Mouse (Mus musculus): ENCODE data around the gene Rac1. TPM values are rescaled to one million over a fixed set of nuclear protein-coding genes. Genes with fewer than 3 reads are reported as not detected.
"Not testable (repeated sequence)": the region's sequence is repeated elsewhere in the genome, so short reads cannot be mapped to it uniquely, and the experiment has no call there.

Gene Rac1
- polyA plus RNA-seq, 1 experiment from 2014 or later = 400 TPM

- WGBS = 94% methylated on average over 2 of the region's 2 CpGs
- DNase-seq (ENCODE audit: low spot score) = no peak
- Histone ChIP-seq H3K27me3 (replicated peaks; ENCODE audit: low read depth, poor library complexity, severe bottlenecking) (no peaks in the 10 kb centered on the region), H3K36me3 (replicated peaks) (peaks cover 83% of the 10 kb centered on the region), H3K4me3 (no peak overlapping the region), H3K4me1 (no peaks in the 10 kb centered on the region), H3K27ac (replicated peaks) (no peak overlapping the region), H3K9me3 (no peaks in the 10 kb centered on the region)
These were observed 26.2 kb downstream of the Rac1 start for GRCm38 (mm10) chr5:143501649-143502048.

- H3K36me3 ChIP-seq (replicated peaks) = peaks cover 82% of the 10 kb centered on the region
- H3K27ac ChIP-seq (replicated peaks) = no peak overlapping the region
- H3K9me3 ChIP-seq = no peaks in the 10 kb centered on the region
- no peak for DNase-seq (ENCODE audit: low spot score)
- 92% methylated on average over 8 of the region's 8 CpGs for WGBS
- no peak overlapping the region for H3K4me3 ChIP-seq
- H3K27me3 ChIP-seq (replicated peaks; ENCODE audit: low read depth, poor library complexity, severe bottlenecking) = no peaks in the 10 kb centered on the region
- H3K4me1 ChIP-seq = no peaks in the 10 kb centered on the region
These were observed 26.7 kb downstream of the Rac1 start for GRCm38 (mm10) chr5:143501140-143501539.

- WGBS = 93% methylated on average over 14 of the region's 14 CpGs
- peaks cover 80% of the 10 kb centered on the region for H3K36me3 ChIP-seq (replicated peaks)
- not testable (repeated sequence) for H3K9me3 ChIP-seq
These were observed 27.1 kb downstream of the Rac1 start for GRCm38 (mm10) chr5:143500711-143501110.

GRCm38 (mm10) chr5:143499686-143500085, 28.1 kb downstream of the Rac1 start:
- 89% methylated on average over 4 of the region's 4 CpGs for WGBS
- no peak overlapping the region for H3K27ac ChIP-seq (replicated peaks)
- no peak for DNase-seq (ENCODE audit: low spot score)
- no peak overlapping the region for H3K4me3 ChIP-seq
- peaks cover 80% of the 10 kb centered on the region for H3K36me3 ChIP-seq (replicated peaks)
- H3K27me3 ChIP-seq (replicated peaks; ENCODE audit: low read depth, poor library complexity, severe bottlenecking) = no peaks in the 10 kb centered on the region
- H3K9me3 ChIP-seq = no peaks in the 10 kb centered on the region
- no peaks in the 10 kb centered on the region for H3K4me1 ChIP-seq

More at GRCm38 (mm10) chr5:143500711-143501110, 27.1 kb downstream of the Rac1 start:
- not testable (repeated sequence) for H3K4me1 ChIP-seq; H3K27ac ChIP-seq (replicated peaks); H3K27me3 ChIP-seq (replicated peaks; ENCODE audit: low read depth, poor library complexity, severe bottlenecking); DNase-seq (ENCODE audit: low spot score); H3K4me3 ChIP-seq

GRCm38 (mm10) chr5:143499197-143499596, 28.6 kb downstream of the Rac1 start:
- no peak for DNase-seq (ENCODE audit: low spot score)
- Histone ChIP-seq H3K9me3 (no peaks in the 10 kb centered on the region), H3K36me3 (replicated peaks) (peaks cover 80% of the 10 kb centered on the region)

GRCm38 (mm10) chr5:143497451-143497850, 30.4 kb downstream of the Rac1 start:
- peaks cover 77% of the 10 kb centered on the region for H3K36me3 ChIP-seq (replicated peaks)

More at GRCm38 (mm10) chr5:143499197-143499596, 28.6 kb downstream of the Rac1 start:
- Histone ChIP-seq H3K4me1 (no peaks in the 10 kb centered on the region), H3K4me3 (no peak overlapping the region), H3K27me3 (replicated peaks; ENCODE audit: low read depth, poor library complexity, severe bottlenecking) (no peaks in the 10 kb centered on the region), H3K27ac (replicated peaks) (no peak overlapping the region)
- 88% methylated on average over 7 of the region's 7 CpGs for WGBS

GRCm38 (mm10) chr5:143495708-143496107, 32.1 kb downstream of the Rac1 start:
- Histone ChIP-seq H3K9me3 (no peaks in the 10 kb centered on the region), H3K27ac (replicated peaks) (no peak overlapping the region), H3K27me3 (replicated peaks; ENCODE audit: low read depth, poor library complexity, severe bottlenecking) (no peaks in the 10 kb centered on the region), H3K36me3 (replicated peaks) (peaks cover 77% of the 10 kb centered on the region), H3K4me3 (no peak overlapping the region), H3K4me1 (no peaks in the 10 kb centered on the region)
- DNase-seq (ENCODE audit: low spot score) = no peak
- 90% methylated on average over 6 of the region's 6 CpGs for WGBS

More at GRCm38 (mm10) chr5:143497451-143497850, 30.4 kb downstream of the Rac1 start:
- Histone ChIP-seq H3K4me1 (no peaks in the 10 kb centered on the region), H3K27me3 (replicated peaks; ENCODE audit: low read depth, poor library complexity, severe bottlenecking) (no peaks in the 10 kb centered on the region), H3K9me3 (no peaks in the 10 kb centered on the region), H3K27ac (replicated peaks) (no peak overlapping the region), H3K4me3 (no peak overlapping the region)
- DNase-seq (ENCODE audit: low spot score) = no peak
- 83% methylated on average over 3 of the region's 3 CpGs for WGBS

GRCm38 (mm10) chr5:143493163-143493562, 34.7 kb downstream of the Rac1 start:
- 89% methylated on average over 10 of the region's 10 CpGs for WGBS
- Histone ChIP-seq H3K4me1 (no peaks in the 10 kb centered on the region), H3K4me3 (no peak overlapping the region), H3K9me3 (no peaks in the 10 kb centered on the region), H3K27ac (replicated peaks) (no peak overlapping the region), H3K36me3 (replicated peaks) (peaks cover 82% of the 10 kb centered on the region), H3K27me3 (replicated peaks; ENCODE audit: low read depth, poor library complexity, severe bottlenecking) (no peaks in the 10 kb centered on the region)
- DNase-seq (ENCODE audit: low spot score) = no peak

- DNase-seq (ENCODE audit: low spot score) = no peak
- H3K4me1 ChIP-seq = no peaks in the 10 kb centered on the region
- peaks cover 91% of the 10 kb centered on the region for H3K36me3 ChIP-seq (replicated peaks)
- no peak overlapping the region for H3K4me3 ChIP-seq
- no peaks in the 10 kb centered on the region for H3K9me3 ChIP-seq
- no peak overlapping the region for H3K27ac ChIP-seq (replicated peaks)
- WGBS = 86% methylated on average over 4 of the region's 4 CpGs
- no peaks in the 10 kb centered on the region for H3K27me3 ChIP-seq (replicated peaks; ENCODE audit: low read depth, poor library complexity, severe bottlenecking)
These were observed 36.1 kb downstream of the Rac1 start for GRCm38 (mm10) chr5:143491736-143492135.

GRCm38 (mm10) chr5:143489749-143490342, 38.0 kb downstream of the Rac1 start:
- H3K27me3 ChIP-seq (replicated peaks; ENCODE audit: low read depth, poor library complexity, severe bottlenecking) = no peaks in the 10 kb centered on the region
- H3K4me1 ChIP-seq = no peaks in the 10 kb centered on the region
- WGBS = 85% methylated on average over 14 of the region's 14 CpGs
- H3K36me3 ChIP-seq (replicated peaks) = peaks cover 93% of the 10 kb centered on the region
- H3K27ac ChIP-seq (replicated peaks) = no peak overlapping the region
- no peak overlapping the region for H3K4me3 ChIP-seq
- no peak for DNase-seq (ENCODE audit: low spot score)
- no peaks in the 10 kb centered on the region for H3K9me3 ChIP-seq

GRCm38 (mm10) chr5:143487998-143488397, 39.8 kb downstream of the Rac1 start:
- Histone ChIP-seq H3K27ac (replicated peaks) (no peak overlapping the region), H3K36me3 (replicated peaks) (peaks cover 96% of the 10 kb centered on the region), H3K4me3 (no peak overlapping the region), H3K27me3 (replicated peaks; ENCODE audit: low read depth, poor library complexity, severe bottlenecking) (no peaks in the 10 kb centered on the region), H3K4me1 (no peaks in the 10 kb centered on the region), H3K9me3 (no peaks in the 10 kb centered on the region)
- DNase-seq (ENCODE audit: low spot score) = no peak
- WGBS = 91% methylated on average over 5 of the region's 5 CpGs

GRCm38 (mm10) chr5:143487193-143487592, 40.6 kb downstream of the Rac1 start:
- peaks cover 95% of the 10 kb centered on the region for H3K36me3 ChIP-seq (replicated peaks)
- 94% methylated on average over 10 of the region's 10 CpGs for WGBS
- H3K4me1 ChIP-seq = no peaks in the 10 kb centered on the region
- no peak overlapping the region for H3K4me3 ChIP-seq
- no peak for DNase-seq (ENCODE audit: low spot score)
- no peaks in the 10 kb centered on the region for H3K9me3 ChIP-seq
- no peaks in the 10 kb centered on the region for H3K27me3 ChIP-seq (replicated peaks; ENCODE audit: low read depth, poor library complexity, severe bottlenecking)
- H3K27ac ChIP-seq (replicated peaks) = no peak overlapping the region

GRCm38 (mm10) chr5:143484955-143485354, 42.9 kb downstream of the Rac1 start:
- Histone ChIP-seq H3K27me3 (replicated peaks; ENCODE audit: low read depth, poor library complexity, severe bottlenecking) (no peaks in the 10 kb centered on the region), H3K36me3 (replicated peaks) (peaks cover 89% of the 10 kb centered on the region), H3K4me3 (no peak overlapping the region), H3K27ac (replicated peaks) (no peak overlapping the region), H3K4me1 (no peaks in the 10 kb centered on the region), H3K9me3 (no peaks in the 10 kb centered on the region)
- WGBS = 86% methylated on average over 5 of the region's 5 CpGs
- no peak for DNase-seq (ENCODE audit: low spot score)
